Mouse (Mus musculus) CD4-positive, CD25-positive, alpha-beta regulatory T cell, adult 2 months (primary cell): Measurements from ENCODE around the gene Grk6.
"Not testable (repeated sequence)": the region's sequence is repeated elsewhere in the genome, so short reads cannot be mapped to it uniquely, and the experiment has no call there.

Experiments
- DNase-seq: peaks from one replicate; pipeline ENCODE4 v3.0.0-alpha.2; 2012; ENCODE audit warnings: low read depth, low spot score

Grk6 gene

GRCm38 (mm10) chr13:55426613-55427012 is 18.3 kb upstream of the Grk6 start, which contains the start of gene F12:
Gene F12, minus strand, starts transcription at chr13:55426793.
- DNase-seq: no peak

DNA sequence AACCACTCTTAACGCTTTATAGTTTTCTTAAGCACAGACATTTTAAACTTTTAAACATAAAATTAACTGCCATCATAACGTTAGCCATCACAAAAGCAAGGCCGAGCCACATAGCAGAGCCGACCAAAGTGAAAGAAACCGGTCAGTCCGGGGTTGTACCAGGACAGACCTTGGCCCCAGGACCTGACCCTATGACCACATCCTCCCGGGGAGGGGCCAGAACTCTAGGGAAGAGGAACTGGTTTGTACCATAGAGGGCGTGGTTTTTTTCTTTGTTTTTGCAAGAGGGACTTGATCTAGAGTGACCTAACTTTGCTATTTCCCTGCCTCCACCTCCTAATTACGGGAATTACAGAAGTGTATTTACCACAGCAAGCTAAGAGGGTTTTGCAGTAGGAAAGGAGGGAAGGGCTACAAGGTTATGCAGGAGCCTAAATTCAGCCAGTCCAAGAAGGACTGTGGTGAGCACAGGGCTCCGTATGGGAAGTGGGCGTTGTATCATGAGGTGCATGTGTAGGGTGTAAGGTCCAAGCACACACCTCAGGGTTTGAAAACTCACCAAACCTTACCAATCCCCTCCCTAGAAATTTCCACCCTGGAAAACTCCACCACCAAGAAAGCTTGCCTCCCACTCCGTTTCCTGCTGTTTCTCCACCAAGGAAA is 15.5 kb upstream of the Grk6 start:
- no peak for DNase-seq

DNA sequence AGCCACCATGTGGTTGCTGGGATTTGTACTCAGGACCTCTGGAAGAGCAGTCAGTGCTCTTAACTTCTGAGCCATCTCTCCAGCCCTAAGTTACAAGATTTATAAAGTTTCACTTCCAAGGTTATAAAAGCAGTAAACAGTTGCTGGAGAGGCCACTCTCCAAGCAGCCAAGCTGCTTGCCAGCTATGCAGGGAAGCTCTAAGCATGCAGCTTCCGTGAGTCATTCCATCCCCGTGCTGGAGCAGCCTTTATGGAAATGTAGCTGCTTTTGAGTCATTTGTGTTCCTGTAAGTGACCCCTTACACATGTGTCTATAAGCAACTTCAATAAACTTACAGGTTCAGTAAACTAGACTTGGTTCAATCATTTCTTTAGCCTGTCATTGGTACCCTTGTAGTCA is 14.3 kb upstream of the Grk6 start:
- DNase-seq: no peak

- peak; percentile 86 for DNase-seq
Measured at GRCm38 (mm10) chr13:55431889-55432685, 12.8 kb upstream of the Grk6 start.

DNA sequence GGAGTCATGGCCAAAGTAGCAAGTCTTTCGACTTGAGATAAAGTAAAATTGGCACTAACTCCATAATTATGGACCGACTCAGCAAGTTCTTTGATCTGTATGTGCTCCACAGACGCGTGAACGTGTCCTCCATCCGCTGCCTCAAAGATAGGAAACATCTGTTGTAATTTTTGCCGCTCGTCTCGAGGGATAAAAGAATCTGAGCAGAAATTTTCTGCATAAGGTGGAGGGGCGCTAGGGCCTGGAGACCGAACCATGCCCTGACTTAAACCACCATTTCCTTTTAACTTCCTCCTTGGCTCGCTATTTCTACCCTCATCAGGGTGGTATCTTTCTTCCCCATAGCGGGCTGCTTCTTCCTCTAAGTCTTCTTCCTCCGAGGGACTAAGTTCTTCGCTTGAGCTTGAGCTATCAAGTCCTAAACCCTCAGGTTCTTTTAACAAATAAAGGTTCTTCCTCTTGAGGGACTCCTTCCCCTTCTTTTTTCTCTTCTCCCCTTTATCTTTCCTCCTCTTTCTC is 7.7 kb upstream of the Grk6 start:
- not testable (repeated sequence) for DNase-seq

DNA sequence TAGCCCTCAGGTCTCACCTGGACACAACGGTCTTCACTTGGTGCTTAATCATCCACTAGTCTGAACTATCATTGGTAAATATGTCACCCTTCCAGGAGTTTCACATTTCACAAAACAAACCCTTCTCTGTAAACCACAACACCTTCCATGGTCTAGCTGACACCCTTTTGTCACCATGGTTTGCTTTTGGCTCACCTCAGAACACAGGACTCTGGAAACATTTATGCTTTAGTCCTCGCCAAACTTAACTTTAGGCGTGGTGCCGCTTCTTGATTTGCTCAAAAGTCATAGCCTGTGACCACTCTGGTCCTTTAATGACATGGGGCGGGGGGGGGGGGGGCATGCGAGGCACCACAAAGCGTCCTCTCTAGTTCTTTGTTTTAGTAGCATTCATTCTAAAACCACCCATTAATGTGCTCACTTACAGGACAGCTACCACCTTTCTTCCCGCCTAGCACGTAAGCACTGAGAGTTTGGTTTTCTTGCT is 1.0 kb upstream of the Grk6 start:
- peak; percentile 88 for DNase-seq

DNA sequence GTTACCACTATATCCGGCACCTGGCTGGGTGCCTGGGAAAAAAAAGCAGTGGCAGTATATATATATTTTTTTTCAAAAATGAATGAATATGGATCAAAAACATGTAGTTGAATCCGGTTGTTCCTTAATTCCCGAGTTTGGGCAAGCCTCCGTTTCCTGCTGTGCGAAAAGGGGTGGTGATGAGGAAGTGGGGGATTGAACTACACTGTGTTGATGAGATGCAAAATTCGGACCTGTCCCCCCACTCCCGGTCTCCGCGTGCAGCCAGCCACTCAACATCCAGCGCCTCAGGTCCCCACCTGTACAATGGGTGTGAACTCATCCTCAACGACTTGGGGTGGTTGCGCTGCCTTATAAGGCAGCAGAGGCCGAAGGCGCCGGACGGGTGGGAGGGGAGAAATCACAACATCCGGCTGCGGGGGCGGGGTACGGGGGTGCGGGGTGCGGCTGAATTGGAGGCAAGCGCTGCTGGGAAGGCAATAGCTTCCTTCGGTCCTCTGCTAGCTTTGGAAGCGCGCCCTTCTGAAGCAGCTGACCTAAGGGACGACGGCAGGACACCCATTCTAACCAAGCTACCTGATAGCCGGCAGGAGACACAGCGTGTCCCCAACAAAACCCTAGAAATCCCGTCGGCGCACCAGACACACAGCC is 461 bp upstream of the Grk6 start:
- DNase-seq: peak; percentile 89

DNA sequence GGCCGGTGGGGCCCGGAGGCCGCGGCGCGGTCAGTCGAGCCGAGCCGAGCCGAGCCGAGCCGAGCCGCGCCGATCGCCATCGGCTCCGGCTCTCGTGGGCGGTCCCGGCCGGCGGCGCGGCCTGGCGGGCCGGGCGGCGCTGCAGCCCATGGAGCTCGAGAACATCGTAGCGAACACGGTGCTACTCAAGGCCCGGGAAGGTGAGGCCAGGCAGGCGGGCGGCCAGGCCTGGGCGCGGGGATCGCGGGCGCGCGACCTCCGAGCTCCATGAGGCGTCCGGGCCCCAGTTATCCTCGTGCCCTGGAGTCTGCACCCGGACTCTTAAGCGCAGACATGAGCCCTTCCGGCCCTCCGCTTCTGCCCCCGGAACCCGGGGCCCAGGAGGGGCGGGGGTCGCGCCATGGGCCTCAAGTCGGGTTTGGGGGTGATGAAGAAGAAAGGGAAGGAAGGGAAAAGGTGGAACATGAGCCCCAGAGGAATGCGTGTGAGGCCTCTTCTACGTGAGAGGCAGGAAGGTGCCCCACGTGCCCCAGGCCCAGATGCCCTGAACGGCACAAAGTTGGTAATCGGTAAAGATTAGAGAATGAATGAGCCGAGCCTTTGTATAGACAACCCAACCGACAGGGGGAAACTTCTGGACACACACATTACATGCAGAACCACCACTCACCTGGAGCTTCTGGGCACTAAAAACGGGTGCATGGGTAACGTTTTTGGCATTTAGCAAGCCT is 654 bp downstream of the Grk6 start:
- no peak for DNase-seq

GRCm38 (mm10) chr13:55446483-55447105 is 1.7 kb downstream of the Grk6 start:
- no peak for DNase-seq

- peak; percentile 74 for DNase-seq
Measured at GRCm38 (mm10) chr13:55447543-55447943, 2.7 kb downstream of the Grk6 start.

GRCm38 (mm10) chr13:55448131-55448530 is 3.3 kb downstream of the Grk6 start:
- DNase-seq: peak; percentile 50

DNA sequence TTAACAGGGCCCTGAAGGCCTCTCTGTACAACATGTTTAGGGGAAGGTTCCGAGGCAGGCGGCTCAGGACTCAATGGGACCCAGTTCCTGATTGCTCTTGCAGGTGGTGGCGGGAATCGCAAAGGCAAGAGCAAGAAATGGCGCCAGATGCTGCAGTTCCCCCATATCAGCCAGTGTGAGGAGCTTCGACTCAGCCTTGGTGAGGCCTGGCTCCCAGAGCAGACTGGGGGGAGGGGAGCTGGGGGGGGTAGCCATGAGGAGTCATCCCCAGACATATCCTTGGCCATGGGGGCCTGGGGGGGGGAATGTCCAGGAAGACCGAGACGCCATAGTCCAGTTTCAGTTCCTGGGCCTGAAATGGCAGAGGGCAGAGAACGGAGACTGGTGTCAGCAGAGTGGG is 4.3 kb downstream of the Grk6 start:
- DNase-seq: peak; percentile 41

GRCm38 (mm10) chr13:55449679-55450441 is 5.0 kb downstream of the Grk6 start:
- peak; percentile 65 for DNase-seq

GRCm38 (mm10) chr13:55450511-55450980 is 5.7 kb downstream of the Grk6 start:
- no peak for DNase-seq

DNA sequence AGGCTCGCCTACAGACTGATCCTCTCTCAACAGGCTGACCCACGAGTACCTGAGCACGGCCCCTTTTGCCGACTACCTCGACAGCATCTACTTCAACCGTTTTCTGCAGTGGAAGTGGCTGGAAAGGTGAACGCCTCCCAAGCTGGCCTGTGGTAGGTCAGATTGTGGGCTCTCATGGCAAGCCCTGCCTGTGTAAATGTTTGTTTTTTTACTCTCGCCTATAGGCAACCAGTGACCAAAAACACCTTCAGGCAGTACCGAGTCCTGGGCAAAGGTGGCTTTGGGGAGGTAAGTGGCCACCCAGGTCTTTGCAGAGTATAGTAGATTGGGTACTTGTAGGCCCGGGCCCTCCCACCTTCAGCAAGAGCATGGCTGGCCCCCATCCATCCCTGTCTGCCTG is 6.4 kb downstream of the Grk6 start:
- DNase-seq: no peak

GRCm38 (mm10) chr13:55451785-55452549 is 7.1 kb downstream of the Grk6 start:
- DNase-seq: no peak

DNA sequence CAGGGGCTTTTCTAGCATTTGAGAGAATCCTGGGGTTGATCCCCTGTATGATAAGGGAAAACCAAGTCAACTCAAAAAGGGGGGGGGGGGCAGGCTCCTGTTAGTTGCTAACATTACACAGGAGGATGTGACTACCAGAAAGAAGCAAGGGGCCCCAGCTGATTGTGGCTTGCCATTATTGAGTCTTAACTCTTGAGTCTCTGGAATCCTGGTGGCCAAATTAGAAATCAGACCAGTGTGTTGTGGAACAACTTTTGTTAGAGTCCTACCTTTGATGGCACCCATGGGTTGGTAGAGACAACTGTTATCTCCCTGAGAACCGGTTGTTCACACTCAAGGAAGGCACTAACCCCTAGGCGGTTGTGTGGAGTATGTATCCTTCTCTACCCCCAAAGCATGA is 18.1 kb downstream of the Grk6 start:
- DNase-seq: peak; percentile 42

DNA sequence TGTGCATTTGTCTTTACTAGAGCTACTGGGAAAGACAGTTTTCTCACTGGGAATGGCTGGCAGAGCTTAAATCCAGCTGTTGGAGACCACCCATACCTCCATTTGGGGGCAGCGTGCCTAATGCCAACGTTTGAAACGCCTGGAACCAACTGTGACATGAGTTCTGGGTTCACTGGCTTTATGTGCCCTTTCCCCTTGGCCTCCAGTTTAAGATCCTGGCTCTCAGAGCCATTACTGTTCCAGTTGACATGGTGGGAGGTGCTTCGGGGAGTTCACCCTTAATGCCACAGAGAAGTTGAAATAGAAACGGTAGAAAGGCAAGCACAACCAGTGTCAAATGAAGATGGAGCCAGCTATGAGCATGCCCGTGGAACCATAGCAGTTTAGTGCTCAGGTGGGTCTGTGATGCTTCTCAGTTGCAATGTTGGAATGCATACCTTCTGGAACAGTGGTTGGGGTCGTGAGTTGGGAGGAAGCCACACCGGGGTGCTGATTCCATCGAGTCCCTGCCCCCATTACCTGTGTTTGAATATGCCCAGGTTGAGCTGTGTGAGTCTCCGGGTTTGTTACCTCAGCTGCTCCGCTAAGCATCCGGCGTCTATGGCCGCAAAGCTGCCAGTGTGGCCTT is 18.6 kb downstream of the Grk6 start:
- DNase-seq: no peak
